Mouse (Mus musculus): ENCODE data around the gene Thsd7a. TPM values are rescaled to one million over a fixed set of nuclear protein-coding genes. Genes with fewer than 3 reads are reported as not detected.
A peak's percentile ranks its signal among the peaks of the same experiment; 100 is the strongest.

Gene Thsd7a
- polyA plus RNA-seq, 1 experiment from 2014 or later, result 3.7 TPM

GRCm38 (mm10) chr6:12499866-12500265 lies 249.3 kb downstream of the Thsd7a start:
- H3K4me2 ChIP-seq, result no peak overlapping the region
- no peak overlapping the region for H3K9ac ChIP-seq
- no peak for ATAC-seq (replicated peaks; ENCODE audit: insufficient number of reproducible peaks, insufficient read depth, low FRiP score, low read depth)
- H3K27ac ChIP-seq, result no peak overlapping the region
- H3K27me3 ChIP-seq, result no peaks in the 10 kb centered on the region
- H3K4me1 ChIP-seq (replicated peaks), result no peaks in the 10 kb centered on the region
- no peaks in the 10 kb centered on the region for H3K36me3 ChIP-seq
- no peak overlapping the region for H3K4me3 ChIP-seq
- no peaks in the 10 kb centered on the region for H3K9me3 ChIP-seq (replicated peaks)

GRCm38 (mm10) chr6:12493571-12493970 lies 255.6 kb downstream of the Thsd7a start:
- 84% methylated on average over 1 of the region's 1 CpGs for WGBS
- H3K9ac ChIP-seq, result no peak overlapping the region
- no peaks in the 10 kb centered on the region for H3K9me3 ChIP-seq (replicated peaks)
- H3K36me3 ChIP-seq, result no peaks in the 10 kb centered on the region
- no peak overlapping the region for H3K27ac ChIP-seq
- H3K27me3 ChIP-seq, result no peaks in the 10 kb centered on the region
- no peak overlapping the region for H3K4me2 ChIP-seq
- no peaks in the 10 kb centered on the region for H3K4me1 ChIP-seq (replicated peaks)
- ATAC-seq (replicated peaks; ENCODE audit: insufficient number of reproducible peaks, insufficient read depth, low FRiP score, low read depth), result no peak
- no peak overlapping the region for H3K4me3 ChIP-seq

GRCm38 (mm10) chr6:12488882-12489281 lies 260.3 kb downstream of the Thsd7a start:
- no peak for ATAC-seq (replicated peaks; ENCODE audit: insufficient number of reproducible peaks, insufficient read depth, low FRiP score, low read depth)
- no peak overlapping the region for H3K9ac ChIP-seq
- H3K4me1 ChIP-seq (replicated peaks), result no peaks in the 10 kb centered on the region
- 78% methylated on average over 1 of the region's 1 CpGs for WGBS
- no peak overlapping the region for H3K27ac ChIP-seq
- no peaks in the 10 kb centered on the region for H3K9me3 ChIP-seq (replicated peaks)
- no peaks in the 10 kb centered on the region for H3K27me3 ChIP-seq
- no peak overlapping the region for H3K4me3 ChIP-seq
- H3K4me2 ChIP-seq, result no peak overlapping the region
- no peaks in the 10 kb centered on the region for H3K36me3 ChIP-seq

GRCm38 (mm10) chr6:12481527-12482163 lies 267.6 kb downstream of the Thsd7a start:
- no peaks in the 10 kb centered on the region for H3K9me3 ChIP-seq (replicated peaks)
- no peak overlapping the region for H3K27ac ChIP-seq
- H3K4me2 ChIP-seq, result no peak overlapping the region
- no peaks in the 10 kb centered on the region for H3K36me3 ChIP-seq
- no peaks in the 10 kb centered on the region for H3K27me3 ChIP-seq
- no peak overlapping the region for H3K9ac ChIP-seq
- WGBS, result 83% methylated on average over 5 of the region's 5 CpGs
- no peaks in the 10 kb centered on the region; the same call in 1 of the 2 replicates for H3K4me1 ChIP-seq (replicated peaks)
- no peak overlapping the region for H3K4me3 ChIP-seq
- no peak for ATAC-seq (replicated peaks; ENCODE audit: insufficient number of reproducible peaks, insufficient read depth, low FRiP score, low read depth)

GRCm38 (mm10) chr6:12478359-12478758 lies 270.9 kb downstream of the Thsd7a start:
- H3K36me3 ChIP-seq, result no peaks in the 10 kb centered on the region
- no peak overlapping the region for H3K27ac ChIP-seq
- no peaks in the 10 kb centered on the region for H3K9me3 ChIP-seq (replicated peaks)
- ATAC-seq (replicated peaks; ENCODE audit: insufficient number of reproducible peaks, insufficient read depth, low FRiP score, low read depth), result no peak
- H3K4me1 ChIP-seq (replicated peaks), result no peaks in the 10 kb centered on the region; the same call in 1 of the 2 replicates
- H3K4me2 ChIP-seq, result no peak overlapping the region
- H3K9ac ChIP-seq, result no peak overlapping the region
- 77% methylated on average over 1 of the region's 1 CpGs for WGBS
- no peaks in the 10 kb centered on the region for H3K27me3 ChIP-seq
- H3K4me3 ChIP-seq, result no peak overlapping the region

GRCm38 (mm10) chr6:12470935-12471334 lies 278.3 kb downstream of the Thsd7a start:
- H3K4me1 ChIP-seq (replicated peaks), result peaks cover 5% of the 10 kb centered on the region
- 82% methylated on average over 2 of the region's 2 CpGs for WGBS
- H3K4me3 ChIP-seq, result no peak overlapping the region
- no peaks in the 10 kb centered on the region for H3K36me3 ChIP-seq
- no peaks in the 10 kb centered on the region for H3K9me3 ChIP-seq (replicated peaks)
- no peak overlapping the region for H3K27ac ChIP-seq
- H3K9ac ChIP-seq, result no peak overlapping the region
- no peaks in the 10 kb centered on the region for H3K27me3 ChIP-seq
- ATAC-seq (replicated peaks; ENCODE audit: insufficient number of reproducible peaks, insufficient read depth, low FRiP score, low read depth), result no peak
- H3K4me2 ChIP-seq, result no peak overlapping the region

- no peaks in the 10 kb centered on the region for H3K9me3 ChIP-seq (replicated peaks)
- no peaks in the 10 kb centered on the region for H3K27me3 ChIP-seq
- 45% methylated on average over 7 of the region's 7 CpGs for WGBS
- no peak overlapping the region for H3K9ac ChIP-seq
- peaks cover 5% of the 10 kb centered on the region for H3K4me1 ChIP-seq (replicated peaks)
- H3K36me3 ChIP-seq, result no peaks in the 10 kb centered on the region
- no peak for ATAC-seq (replicated peaks; ENCODE audit: insufficient number of reproducible peaks, insufficient read depth, low FRiP score, low read depth)
- H3K4me2 ChIP-seq, result no peak overlapping the region
- no peak overlapping the region for H3K4me3 ChIP-seq
- no peak overlapping the region for H3K27ac ChIP-seq
Measured at GRCm38 (mm10) chr6:12467339-12468124, 281.7 kb downstream of the Thsd7a start.

- H3K27ac ChIP-seq, result peak overlapping the region; percentile 65
- ATAC-seq (replicated peaks; ENCODE audit: insufficient number of reproducible peaks, insufficient read depth, low FRiP score, low read depth), result peak; percentile 80
- H3K9ac ChIP-seq, result no peak overlapping the region
- H3K4me1 ChIP-seq (replicated peaks), result peaks cover 12% of the 10 kb centered on the region
- no peak overlapping the region for H3K4me2 ChIP-seq
- no peaks in the 10 kb centered on the region for H3K9me3 ChIP-seq (replicated peaks)
- no peaks in the 10 kb centered on the region for H3K27me3 ChIP-seq
- WGBS, result 29% methylated on average over 4 of the region's 4 CpGs
- no peaks in the 10 kb centered on the region for H3K36me3 ChIP-seq
- no peak overlapping the region for H3K4me3 ChIP-seq
Measured at GRCm38 (mm10) chr6:12458841-12459240, 290.4 kb downstream of the Thsd7a start.

- WGBS, result 89% methylated on average over 1 of the region's 1 CpGs
- H3K4me1 ChIP-seq (replicated peaks), result peaks cover 13% of the 10 kb centered on the region
- no peak overlapping the region for H3K4me2 ChIP-seq
- no peaks in the 10 kb centered on the region for H3K36me3 ChIP-seq
- ATAC-seq (replicated peaks; ENCODE audit: insufficient number of reproducible peaks, insufficient read depth, low FRiP score, low read depth), result no peak
- no peak overlapping the region for H3K27ac ChIP-seq
- no peaks in the 10 kb centered on the region for H3K9me3 ChIP-seq (replicated peaks)
- no peak overlapping the region for H3K4me3 ChIP-seq
- H3K27me3 ChIP-seq, result no peaks in the 10 kb centered on the region
- no peak overlapping the region for H3K9ac ChIP-seq
Measured at GRCm38 (mm10) chr6:12457451-12457850, 291.8 kb downstream of the Thsd7a start.

GRCm38 (mm10) chr6:12454876-12455485 lies 294.2 kb downstream of the Thsd7a start:
- Histone ChIP-seq H3K9me3 (replicated peaks) (no peaks in the 10 kb centered on the region), H3K27me3 (no peaks in the 10 kb centered on the region), H3K4me3 (no peak overlapping the region), H3K27ac (no peak overlapping the region), H3K4me1 (replicated peaks) (peaks cover 14% of the 10 kb centered on the region), H3K36me3 (no peaks in the 10 kb centered on the region), H3K9ac (no peak overlapping the region), H3K4me2 (no peak overlapping the region)
- no peak for ATAC-seq (replicated peaks; ENCODE audit: insufficient number of reproducible peaks, insufficient read depth, low FRiP score, low read depth)
- WGBS, result 85% methylated on average over 1 of the region's 1 CpGs

- no peaks in the 10 kb centered on the region for H3K36me3 ChIP-seq
- H3K27me3 ChIP-seq, result no peaks in the 10 kb centered on the region
- H3K4me2 ChIP-seq, result no peak overlapping the region
- no peaks in the 10 kb centered on the region for H3K9me3 ChIP-seq (replicated peaks)
- no peak overlapping the region for H3K27ac ChIP-seq
- 26% methylated on average over 3 of the region's 3 CpGs for WGBS
- ATAC-seq (replicated peaks; ENCODE audit: insufficient number of reproducible peaks, insufficient read depth, low FRiP score, low read depth), result no peak
- H3K9ac ChIP-seq, result no peak overlapping the region
- no peak overlapping the region for H3K4me3 ChIP-seq
- peaks cover 12% of the 10 kb centered on the region for H3K4me1 ChIP-seq (replicated peaks)
Measured at GRCm38 (mm10) chr6:12454132-12454531, 295.1 kb downstream of the Thsd7a start.

Data from heart, embryonic 15.5 days (tissue).